Mouse (Mus musculus): ENCODE measurements around the gene A830005F24Rik. TPM values are rescaled to one million over a fixed set of nuclear protein-coding genes. Genes with fewer than 3 reads are reported as not detected.

Gene A830005F24Rik
- polyA plus RNA-seq, 1 experiment, result 1.6 TPM

DNA sequence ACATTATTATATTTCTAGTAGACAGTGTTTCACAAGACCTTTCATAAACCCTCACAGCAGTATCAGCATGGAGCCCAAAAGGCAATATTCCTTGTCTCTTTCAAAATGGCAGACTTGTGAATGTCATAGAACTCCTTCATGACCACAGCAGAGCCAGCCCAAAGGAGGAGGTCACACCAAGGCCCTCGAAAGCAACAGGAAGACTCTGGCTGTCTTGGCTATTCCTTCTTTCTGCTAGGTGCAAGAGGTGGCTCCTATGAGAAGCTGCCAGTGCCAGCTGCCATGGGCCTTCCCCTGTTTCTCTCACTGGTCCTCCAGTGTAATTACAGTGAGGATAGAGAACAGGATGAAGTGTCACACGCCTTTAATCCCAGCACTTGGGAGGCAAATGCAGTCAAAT lies 15.7 kb downstream of the A830005F24Rik start:
- TF ChIP-seq CTCF (IDR thresholded peaks at IDR 0.05; ENCODE audit: borderline replicate concordance, insufficient read depth, low read depth, low read length), result no peak
- TF ChIP-seq POLR2A (IDR thresholded peaks at IDR 0.05; ENCODE audit: borderline replicate concordance, insufficient read depth, low read length), result no peak
- no peak for DNase-seq
- 35% methylated on average over 2 of the region's 2 CpGs for WGBS

GRCm38 (mm10) chr13:48530685-48531084 lies 17.3 kb downstream of the A830005F24Rik start:
- TF ChIP-seq POLR2A (IDR thresholded peaks at IDR 0.05; ENCODE audit: borderline replicate concordance, insufficient read depth, low read length) (no peak), CTCF (IDR thresholded peaks at IDR 0.05; ENCODE audit: borderline replicate concordance, insufficient read depth, low read depth, low read length) (no peak)

More for the DNA sequence above, 15.7 kb downstream of the A830005F24Rik start:
- Histone ChIP-seq H3K27me3 (ENCODE audit: control insufficient read depth, insufficient read depth, low read length) (no peaks in the 10 kb centered on the region), H3K4me1 (ENCODE audit: control insufficient read depth, insufficient read depth, low read length) (no peaks in the 10 kb centered on the region; the same call in 1 of the 2 replicates), H3K4me3 (replicated peaks; ENCODE audit: insufficient read depth, low read depth, low read length) (no peak overlapping the region), H3K27ac (ENCODE audit: insufficient read depth, low read length) (no peak overlapping the region)

DNA sequence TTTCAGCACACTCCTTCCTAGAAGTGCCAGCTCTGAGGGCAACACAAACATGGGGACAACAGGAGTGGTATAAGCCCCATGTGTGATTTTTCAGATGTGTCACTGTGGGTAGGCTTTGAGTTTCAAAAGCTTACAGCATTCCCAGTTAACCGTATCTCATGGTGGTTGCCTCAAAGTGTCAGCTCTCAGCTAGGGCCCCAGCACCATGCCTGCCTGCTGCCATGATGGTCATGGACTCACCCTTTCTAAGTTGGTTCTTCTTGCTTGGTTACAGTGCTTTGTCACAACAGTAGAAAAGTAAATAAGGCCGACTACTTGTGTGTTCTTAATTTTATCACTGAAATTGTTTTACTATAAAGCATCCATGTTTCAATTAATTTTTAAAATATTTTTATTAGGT lies 18.1 kb downstream of the A830005F24Rik start:
- TF ChIP-seq POLR2A (IDR thresholded peaks at IDR 0.05; ENCODE audit: borderline replicate concordance, insufficient read depth, low read length) (no peak), CTCF (IDR thresholded peaks at IDR 0.05; ENCODE audit: borderline replicate concordance, insufficient read depth, low read depth, low read length) (no peak)
- Histone ChIP-seq H3K27me3 (ENCODE audit: control insufficient read depth, insufficient read depth, low read length) (no peaks in the 10 kb centered on the region), H3K4me3 (replicated peaks; ENCODE audit: insufficient read depth, low read depth, low read length) (no peak overlapping the region), H3K4me1 (ENCODE audit: control insufficient read depth, insufficient read depth, low read length) (no peaks in the 10 kb centered on the region; the same call in 1 of the 2 replicates), H3K27ac (ENCODE audit: insufficient read depth, low read length) (no peak overlapping the region)
- WGBS, result 78% methylated on average over 2 of the region's 2 CpGs
- no peak for DNase-seq

More at GRCm38 (mm10) chr13:48530685-48531084, 17.3 kb downstream of the A830005F24Rik start:
- no peak overlapping the region for H3K27ac ChIP-seq (ENCODE audit: insufficient read depth, low read length)
- no peaks in the 10 kb centered on the region; the same call in 1 of the 2 replicates for H3K4me1 ChIP-seq (ENCODE audit: control insufficient read depth, insufficient read depth, low read length)
- peak in 1 of 2 experiments; percentile 39 for DNase-seq
- H3K27me3 ChIP-seq (ENCODE audit: control insufficient read depth, insufficient read depth, low read length), result no peaks in the 10 kb centered on the region
- 26% methylated on average over 2 of the region's 2 CpGs for WGBS
- no peak overlapping the region for H3K4me3 ChIP-seq (replicated peaks; ENCODE audit: insufficient read depth, low read depth, low read length)

GRCm38 (mm10) chr13:48533441-48533840 lies 20.1 kb downstream of the A830005F24Rik start:
- WGBS, result 82% methylated on average over 5 of the region's 5 CpGs
- no peak for DNase-seq
- no peak overlapping the region for H3K4me3 ChIP-seq (replicated peaks; ENCODE audit: insufficient read depth, low read depth, low read length)
- TF ChIP-seq CTCF (IDR thresholded peaks at IDR 0.05; ENCODE audit: borderline replicate concordance, insufficient read depth, low read depth, low read length), result no peak
- TF ChIP-seq POLR2A (IDR thresholded peaks at IDR 0.05; ENCODE audit: borderline replicate concordance, insufficient read depth, low read length), result no peak
- no peak overlapping the region for H3K27ac ChIP-seq (ENCODE audit: insufficient read depth, low read length)
- H3K4me1 ChIP-seq (ENCODE audit: control insufficient read depth, insufficient read depth, low read length), result no peaks in the 10 kb centered on the region; the same call in 1 of the 2 replicates
- H3K27me3 ChIP-seq (ENCODE audit: control insufficient read depth, insufficient read depth, low read length), result no peaks in the 10 kb centered on the region

DNA sequence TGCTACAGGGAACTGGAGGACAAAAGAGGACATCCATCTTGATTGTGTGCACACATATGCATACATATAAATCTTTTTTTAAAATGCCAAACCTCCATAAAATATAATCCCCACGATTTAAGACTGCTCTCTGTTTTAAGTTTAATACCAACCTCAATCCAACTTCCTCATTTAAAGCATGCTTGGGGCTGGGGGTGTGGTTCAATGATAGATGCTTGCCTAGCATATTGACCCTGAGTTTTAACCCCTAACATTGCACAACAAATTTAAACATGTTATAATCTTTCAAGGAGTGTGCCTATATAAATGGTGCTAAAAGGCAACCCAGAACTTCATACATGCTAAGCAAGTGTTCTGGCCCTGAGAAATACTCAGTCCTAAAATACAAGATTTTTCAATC lies 27.1 kb downstream of the A830005F24Rik start:
- Histone ChIP-seq H3K4me3 (replicated peaks; ENCODE audit: insufficient read depth, low read depth, low read length) (no peak overlapping the region), H3K27ac (ENCODE audit: insufficient read depth, low read length) (no peak overlapping the region), H3K27me3 (ENCODE audit: control insufficient read depth, insufficient read depth, low read length) (no peaks in the 10 kb centered on the region), H3K4me1 (ENCODE audit: control insufficient read depth, insufficient read depth, low read length) (peaks cover 9% of the 10 kb centered on the region; the same call in 1 of the 2 replicates)
- WGBS, result 59% methylated on average over 1 of the region's 1 CpGs
- DNase-seq, result no peak
- TF ChIP-seq POLR2A (IDR thresholded peaks at IDR 0.05; ENCODE audit: borderline replicate concordance, insufficient read depth, low read length) (no peak), CTCF (IDR thresholded peaks at IDR 0.05; ENCODE audit: borderline replicate concordance, insufficient read depth, low read depth, low read length) (no peak)

GRCm38 (mm10) chr13:48544391-48544790 lies 31.0 kb downstream of the A830005F24Rik start:
- DNase-seq, result no peak
- TF ChIP-seq POLR2A (IDR thresholded peaks at IDR 0.05; ENCODE audit: borderline replicate concordance, insufficient read depth, low read length) (no peak), CTCF (IDR thresholded peaks at IDR 0.05; ENCODE audit: borderline replicate concordance, insufficient read depth, low read depth, low read length) (no peak)
- Histone ChIP-seq H3K27ac (ENCODE audit: insufficient read depth, low read length) (no peak overlapping the region), H3K27me3 (ENCODE audit: control insufficient read depth, insufficient read depth, low read length) (no peaks in the 10 kb centered on the region), H3K4me1 (ENCODE audit: control insufficient read depth, insufficient read depth, low read length) (peaks cover 7% of the 10 kb centered on the region; the same call in 1 of the 2 replicates), H3K4me3 (replicated peaks; ENCODE audit: insufficient read depth, low read depth, low read length) (no peak overlapping the region)

- DNase-seq, result no peak
- H3K4me1 ChIP-seq (ENCODE audit: control insufficient read depth, insufficient read depth, low read length), result peaks cover 5% of the 10 kb centered on the region; the same call in 1 of the 2 replicates
- no peak overlapping the region for H3K27ac ChIP-seq (ENCODE audit: insufficient read depth, low read length)
- WGBS, result 21% methylated on average over 4 of the region's 4 CpGs
- TF ChIP-seq POLR2A (IDR thresholded peaks at IDR 0.05; ENCODE audit: borderline replicate concordance, insufficient read depth, low read length) (no peak), CTCF (IDR thresholded peaks at IDR 0.05; ENCODE audit: borderline replicate concordance, insufficient read depth, low read depth, low read length) (no peak)
- peak overlapping the region; percentile 91 for H3K4me3 ChIP-seq (replicated peaks; ENCODE audit: insufficient read depth, low read depth, low read length)
- no peaks in the 10 kb centered on the region for H3K27me3 ChIP-seq (ENCODE audit: control insufficient read depth, insufficient read depth, low read length)
These were observed 31.5 kb downstream of the A830005F24Rik start for GRCm38 (mm10) chr13:48544867-48545266.

GRCm38 (mm10) chr13:48545476-48546281 lies 32.3 kb downstream of the A830005F24Rik start:
- Histone ChIP-seq H3K4me1 (ENCODE audit: control insufficient read depth, insufficient read depth, low read length) (peaks cover 3% of the 10 kb centered on the region; the same call in 1 of the 2 replicates), H3K27ac (ENCODE audit: insufficient read depth, low read length) (peak overlapping the region; percentile 97), H3K4me3 (replicated peaks; ENCODE audit: insufficient read depth, low read depth, low read length) (peak overlapping the region; percentile 91), H3K27me3 (ENCODE audit: control insufficient read depth, insufficient read depth, low read length) (no peaks in the 10 kb centered on the region)
- DNase-seq, result peak; percentile 97 to 99
- TF ChIP-seq POLR2A (IDR thresholded peaks at IDR 0.05; ENCODE audit: borderline replicate concordance, insufficient read depth, low read length) (no peak), CTCF (IDR thresholded peaks at IDR 0.05; ENCODE audit: borderline replicate concordance, insufficient read depth, low read depth, low read length) (no peak)
- WGBS, result 1% methylated on average over 64 of the region's 72 CpGs
